Mouse (Mus musculus) midbrain, embryonic 12.5 days (tissue): ENCODE results near the gene Stra6l. TPM values are rescaled to one million over a fixed set of nuclear protein-coding genes. Genes with fewer than 3 reads are reported as not detected.

ENCODE experiments used
- ATAC-seq: fragments of 200-750 bp; cut with Nextera tagmentation; 2 replicates; pipeline ENCODE4 v1.8.0; 2017; ENCODE audit warnings: low read depth, moderate TSS enrichment, moderate library complexity; ENCODE audit not compliant: low FRiP score
- H3K27ac ChIP-seq: fragments of 300-500 bp; sonication (generic); replicated peaks from 2 replicates; pipeline ENCODE4 v1.5.1; 2016; ENCODE audit warnings: mild to moderate bottlenecking
- H3K27me3 ChIP-seq: fragments of 300-500 bp; sonication (generic); 2 replicates; pipeline ENCODE4 v1.6.1; 2016; ENCODE audit warnings: mild to moderate bottlenecking
- H3K36me3 ChIP-seq: fragments of 300-500 bp; sonication (generic); 2 replicates; pipeline ENCODE4 v1.6.1; 2016
- H3K4me1 ChIP-seq: fragments of 300-500 bp; sonication (generic); 2 replicates; pipeline ENCODE4 v1.6.1; 2016
- H3K4me2 ChIP-seq: fragments of 300-500 bp; sonication (generic); replicated peaks from 2 replicates; pipeline ENCODE4 v1.6.1; 2016; ENCODE audit warnings: mild to moderate bottlenecking, moderate library complexity
- H3K4me3 ChIP-seq: fragments of 300-500 bp; sonication (generic); 2 replicates; pipeline ENCODE4 v1.5.1; 2016; ENCODE audit warnings: mild to moderate bottlenecking
- H3K9ac ChIP-seq: fragments of 300-500 bp; sonication (generic); replicated peaks from 2 replicates; pipeline ENCODE4 v1.6.1; 2016; ENCODE audit warnings: mild to moderate bottlenecking, moderate library complexity
- H3K9me3 ChIP-seq: fragments of 300-500 bp; sonication (generic); 2 replicates; pipeline ENCODE4 v1.6.1; 2016; ENCODE audit warnings: mild to moderate bottlenecking
- WGBS: fragments of 180-500 bp; shearing (Covaris S2); methylation state at CpG from one replicate; pipeline ENCODE4 v1.1.7; 2016; 5-methylcytosine and 5-hydroxymethylcytosine counted together
- polyA plus RNA-seq: library from polyadenylated mRNA; unstranded; fragments of >200 nt; fragmentation: Nextera tagmentation; extraction: Ambion mirVana; gene quantifications from 2 replicates; pipeline ENCODE4 v1.2.1, GENCODE M21; 2016

Gene Stra6l
- polyA plus RNA-seq, 1 experiment from 2014 or later: 1.3 TPM

- H3K4me1 ChIP-seq: peaks cover 13% of the 10 kb centered on the region
- WGBS: 13% methylated on average over 19 of the region's 19 CpGs
These were observed 41.8 kb downstream of the Stra6l start, which contains the start of gene Ccdc180 for GRCm38 (mm10) chr4:45890066-45890761. Gene Ccdc180 (plus strand): TSS chr4:45890303.

GRCm38 (mm10) chr4:45896425-45897081 lies 48.1 kb downstream of the Stra6l start:
- WGBS: 14% methylated on average over 16 of the region's 16 CpGs
- Histone ChIP-seq H3K4me2 (no peak overlapping the region), H3K4me3 (no peak overlapping the region), H3K9ac (no peak overlapping the region), H3K4me1 (peaks cover 3% of the 10 kb centered on the region; the same call in 1 of the 2 replicates), H3K27me3 (peaks cover 16% of the 10 kb centered on the region; the same call in 1 of the 2 replicates), H3K9me3 (no peaks in the 10 kb centered on the region), H3K36me3 (no peaks in the 10 kb centered on the region), H3K27ac (no peak overlapping the region)
- no peak for ATAC-seq

More at GRCm38 (mm10) chr4:45890066-45890761, 41.8 kb downstream of the Stra6l start, which contains the start of gene Ccdc180:
- Histone ChIP-seq H3K36me3 (no peaks in the 10 kb centered on the region), H3K4me2 (peak within 1 kb of the TSS; percentile 41), H3K27me3 (no peaks in the 10 kb centered on the region), H3K9ac (no peak within 1 kb of the TSS), H3K9me3 (no peaks in the 10 kb centered on the region), H3K4me3 (no peak within 1 kb of the TSS), H3K27ac (no peak within 1 kb of the TSS)
- ATAC-seq: peak; percentile 41; the same call in 1 of the 2 replicates

- Histone ChIP-seq H3K4me2 (no peak overlapping the region), H3K27ac (no peak overlapping the region), H3K36me3 (no peaks in the 10 kb centered on the region), H3K4me3 (no peak overlapping the region), H3K4me1 (peaks cover 3% of the 10 kb centered on the region; the same call in 1 of the 2 replicates), H3K27me3 (peaks cover 16% of the 10 kb centered on the region; the same call in 1 of the 2 replicates), H3K9me3 (no peaks in the 10 kb centered on the region), H3K9ac (no peak overlapping the region)
- no peak for ATAC-seq
- WGBS: 54% methylated on average over 5 of the region's 5 CpGs
These were observed 49.9 kb downstream of the Stra6l start for GRCm38 (mm10) chr4:45898413-45898812.

GRCm38 (mm10) chr4:45909256-45909655 lies 60.8 kb downstream of the Stra6l start:
- no peak overlapping the region for H3K9ac ChIP-seq
- 90% methylated on average over 13 of the region's 13 CpGs for WGBS
- no peaks in the 10 kb centered on the region for H3K4me1 ChIP-seq
- H3K27me3 ChIP-seq: no peaks in the 10 kb centered on the region
- H3K9me3 ChIP-seq: no peaks in the 10 kb centered on the region
- ATAC-seq: no peak
- H3K27ac ChIP-seq: no peak overlapping the region
- H3K36me3 ChIP-seq: no peaks in the 10 kb centered on the region
- H3K4me2 ChIP-seq: no peak overlapping the region
- H3K4me3 ChIP-seq: no peak overlapping the region

GRCm38 (mm10) chr4:45909924-45910323 lies 61.5 kb downstream of the Stra6l start:
- H3K4me2 ChIP-seq: no peak overlapping the region
- no peaks in the 10 kb centered on the region for H3K36me3 ChIP-seq
- no peak overlapping the region for H3K27ac ChIP-seq
- no peaks in the 10 kb centered on the region for H3K9me3 ChIP-seq
- 74% methylated on average over 4 of the region's 4 CpGs for WGBS
- H3K27me3 ChIP-seq: no peaks in the 10 kb centered on the region
- no peak overlapping the region for H3K4me3 ChIP-seq
- no peaks in the 10 kb centered on the region for H3K4me1 ChIP-seq
- ATAC-seq: no peak
- H3K9ac ChIP-seq: no peak overlapping the region

GRCm38 (mm10) chr4:45911256-45911655 lies 62.8 kb downstream of the Stra6l start:
- Histone ChIP-seq H3K9me3 (no peaks in the 10 kb centered on the region), H3K27ac (no peak overlapping the region), H3K4me3 (no peak overlapping the region), H3K27me3 (no peaks in the 10 kb centered on the region), H3K36me3 (no peaks in the 10 kb centered on the region), H3K4me2 (no peak overlapping the region), H3K9ac (no peak overlapping the region), H3K4me1 (no peaks in the 10 kb centered on the region)
- no peak for ATAC-seq
- 81% methylated on average over 5 of the region's 5 CpGs for whole genome bisulfite sequencing

GRCm38 (mm10) chr4:45911876-45912275 lies 63.4 kb downstream of the Stra6l start:
- H3K4me1 ChIP-seq: no peaks in the 10 kb centered on the region
- H3K36me3 ChIP-seq: no peaks in the 10 kb centered on the region
- no peaks in the 10 kb centered on the region for H3K27me3 ChIP-seq

GRCm38 (mm10) chr4:45917091-45917490 lies 68.6 kb downstream of the Stra6l start:
- no peaks in the 10 kb centered on the region for H3K4me1 ChIP-seq
- H3K27ac ChIP-seq: no peak overlapping the region
- ATAC-seq: no peak
- WGBS: 81% methylated on average over 7 of the region's 7 CpGs
- H3K4me3 ChIP-seq: no peak overlapping the region
- no peak overlapping the region for H3K9ac ChIP-seq
- no peaks in the 10 kb centered on the region for H3K36me3 ChIP-seq
- no peaks in the 10 kb centered on the region for H3K9me3 ChIP-seq
- H3K27me3 ChIP-seq: no peaks in the 10 kb centered on the region; the same call in 1 of the 2 replicates
- H3K4me2 ChIP-seq: no peak overlapping the region

More at GRCm38 (mm10) chr4:45911876-45912275, 63.4 kb downstream of the Stra6l start:
- H3K27ac ChIP-seq: no peak overlapping the region
- no peak overlapping the region for H3K9ac ChIP-seq
- no peaks in the 10 kb centered on the region for H3K9me3 ChIP-seq
- 90% methylated on average over 4 of the region's 4 CpGs for WGBS
- H3K4me2 ChIP-seq: no peak overlapping the region
- ATAC-seq: no peak
- H3K4me3 ChIP-seq: no peak overlapping the region

GRCm38 (mm10) chr4:45921663-45922435 lies 73.4 kb downstream of the Stra6l start:
- no peak overlapping the region for H3K27ac ChIP-seq
- H3K36me3 ChIP-seq: no peaks in the 10 kb centered on the region
- no peaks in the 10 kb centered on the region for H3K9me3 ChIP-seq
- no peaks in the 10 kb centered on the region for H3K4me1 ChIP-seq
- H3K9ac ChIP-seq: no peak overlapping the region
- ATAC-seq: no peak
- H3K4me2 ChIP-seq: no peak overlapping the region
- WGBS: 89% methylated on average over 10 of the region's 10 CpGs
- H3K27me3 ChIP-seq: no peaks in the 10 kb centered on the region; the same call in 1 of the 2 replicates
- H3K4me3 ChIP-seq: no peak overlapping the region

- no peak for ATAC-seq
- H3K36me3 ChIP-seq: no peaks in the 10 kb centered on the region
- no peak overlapping the region for H3K27ac ChIP-seq
- no peaks in the 10 kb centered on the region for H3K4me1 ChIP-seq
- 92% methylated on average over 4 of the region's 4 CpGs for WGBS
- no peak overlapping the region for H3K4me3 ChIP-seq
- H3K4me2 ChIP-seq: no peak overlapping the region
- no peak overlapping the region for H3K9ac ChIP-seq
- no peaks in the 10 kb centered on the region; the same call in 1 of the 2 replicates for H3K27me3 ChIP-seq
- H3K9me3 ChIP-seq: no peaks in the 10 kb centered on the region
These were observed 75.5 kb downstream of the Stra6l start for GRCm38 (mm10) chr4:45924011-45924410.

- no peaks in the 10 kb centered on the region for H3K27me3 ChIP-seq
- WGBS: 87% methylated on average over 4 of the region's 4 CpGs
- no peak overlapping the region for H3K4me2 ChIP-seq
- no peak overlapping the region for H3K27ac ChIP-seq
- no peaks in the 10 kb centered on the region for H3K36me3 ChIP-seq
- H3K9me3 ChIP-seq: no peaks in the 10 kb centered on the region
- H3K9ac ChIP-seq: no peak overlapping the region
- H3K4me1 ChIP-seq: no peaks in the 10 kb centered on the region
- no peak overlapping the region for H3K4me3 ChIP-seq
- ATAC-seq: no peak
These were observed 80.1 kb downstream of the Stra6l start for GRCm38 (mm10) chr4:45928561-45928960.
